Mouse (Mus musculus): ENCODE results near the gene Dnajc15. TPM values are rescaled to one million over a fixed set of nuclear protein-coding genes. Genes with fewer than 3 reads are reported as not detected.

Gene Dnajc15
- total RNA-seq, 2 experiments from 2014 or later: 126 to 141 TPM

DNA sequence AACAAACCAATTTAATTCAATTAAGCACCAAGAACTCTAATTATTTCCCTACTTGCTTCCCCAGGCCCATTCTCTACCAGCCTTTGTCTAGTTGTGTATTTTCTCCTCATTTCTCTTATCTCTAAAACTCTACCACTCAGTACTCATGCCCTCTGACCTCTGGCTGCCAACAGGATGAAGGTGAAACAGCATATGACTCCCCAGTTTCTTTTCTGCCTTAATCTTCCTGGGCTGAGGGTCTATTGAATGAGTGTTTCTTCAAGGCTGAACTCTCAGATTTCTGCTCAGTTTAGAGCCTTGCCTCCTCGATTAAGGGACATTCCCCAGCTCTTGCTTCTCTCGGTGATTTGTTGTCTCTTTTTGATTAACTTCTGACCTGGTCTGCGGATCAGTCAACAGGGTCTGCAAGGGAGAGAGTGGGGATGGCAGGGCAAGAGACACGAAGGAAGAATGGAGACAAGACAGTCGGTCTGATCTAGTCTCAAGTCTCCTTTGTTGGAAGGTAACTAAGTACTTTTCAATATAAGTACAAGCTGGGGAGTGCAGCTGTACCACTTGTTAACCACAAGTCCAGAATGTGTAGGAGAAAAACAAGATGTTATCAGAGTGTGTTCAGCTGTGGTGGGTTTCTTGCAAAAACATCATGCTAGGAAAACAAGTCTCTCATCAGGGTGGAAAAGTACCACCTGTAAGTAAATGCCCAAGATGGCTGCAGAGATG lies 13.9 kb downstream of the Dnajc15 start:
- DNase-seq (ENCODE audit: low spot score): no peak

DNA sequence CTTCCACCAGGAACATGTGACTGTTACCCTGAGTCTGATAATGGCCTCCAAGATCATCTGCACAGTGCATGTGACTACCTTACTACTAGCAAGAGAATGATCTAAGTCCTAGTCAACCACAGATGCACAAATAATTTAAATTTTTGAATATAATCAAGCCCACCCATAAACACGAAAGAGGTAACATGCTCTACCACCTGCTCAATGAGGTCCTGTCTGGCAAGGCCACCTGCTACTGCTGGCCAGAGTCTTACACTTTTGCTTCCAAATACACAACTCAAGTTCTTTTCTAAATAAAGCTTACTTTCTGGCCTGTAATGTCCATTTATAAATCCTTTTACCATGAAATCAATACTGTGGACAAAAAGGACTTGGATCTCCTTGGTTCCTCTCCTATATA lies 15.0 kb downstream of the Dnajc15 start:
- no peak for DNase-seq (ENCODE audit: low spot score)

DNA sequence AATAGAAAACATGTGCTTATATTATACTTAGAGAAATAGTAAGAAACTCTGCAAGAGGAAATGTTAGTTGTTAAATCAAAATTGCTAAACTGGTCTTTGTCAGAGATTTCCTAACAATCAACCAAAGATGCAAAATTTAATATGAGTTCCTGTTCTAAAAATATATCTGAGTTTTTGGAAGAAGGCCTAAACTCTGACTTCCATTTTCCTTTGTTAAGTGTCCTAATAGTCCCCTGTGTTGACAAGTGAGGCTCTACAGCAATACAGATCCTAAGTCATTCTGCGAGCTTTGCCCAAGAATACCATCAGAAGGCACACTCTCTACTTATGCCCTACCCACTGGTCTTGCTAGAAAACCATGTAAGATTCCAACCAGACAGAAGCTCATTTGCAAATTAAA lies 21.0 kb downstream of the Dnajc15 start:
- DNase-seq (ENCODE audit: low spot score): no peak

DNA sequence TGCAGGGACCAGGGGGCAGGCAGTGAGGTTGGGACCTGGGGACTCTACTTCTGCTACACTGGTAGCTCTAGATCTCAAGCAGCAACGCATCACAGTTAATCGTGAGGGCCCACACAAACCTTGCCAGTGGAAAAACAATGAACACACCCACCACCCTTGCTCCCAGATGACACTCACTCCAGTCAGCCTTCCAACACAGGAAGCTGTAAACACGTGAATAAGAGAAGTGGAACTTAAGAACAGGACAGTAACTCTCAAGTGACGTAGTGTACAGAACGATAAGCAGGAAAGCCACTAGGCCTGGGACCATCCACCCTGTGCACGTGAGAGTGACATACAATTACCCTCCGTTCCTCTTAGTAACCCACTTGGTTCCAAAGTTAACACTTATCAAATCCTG lies 25.1 kb downstream of the Dnajc15 start:
- no peak for DNase-seq (ENCODE audit: low spot score)

DNA sequence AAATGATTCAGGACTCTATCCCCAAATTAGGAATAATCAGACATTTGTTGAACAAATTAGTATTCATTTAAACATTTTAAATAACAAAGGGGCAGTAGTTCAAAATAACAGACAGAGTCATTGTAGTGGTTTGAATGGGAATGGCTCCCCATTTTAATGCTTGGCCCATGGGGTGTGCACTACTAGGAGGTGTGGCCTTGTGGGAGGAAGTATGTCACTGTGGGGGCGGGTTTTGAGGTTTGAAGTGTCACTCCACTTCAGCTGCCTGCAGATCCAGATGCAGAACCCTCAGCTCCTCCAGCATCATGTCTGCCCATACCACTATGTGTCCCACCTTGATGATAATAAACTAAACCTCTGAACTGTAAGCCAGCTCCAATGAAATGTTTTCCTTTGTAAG lies 26.6 kb downstream of the Dnajc15 start:
- no peak for DNase-seq (ENCODE audit: low spot score)

DNA sequence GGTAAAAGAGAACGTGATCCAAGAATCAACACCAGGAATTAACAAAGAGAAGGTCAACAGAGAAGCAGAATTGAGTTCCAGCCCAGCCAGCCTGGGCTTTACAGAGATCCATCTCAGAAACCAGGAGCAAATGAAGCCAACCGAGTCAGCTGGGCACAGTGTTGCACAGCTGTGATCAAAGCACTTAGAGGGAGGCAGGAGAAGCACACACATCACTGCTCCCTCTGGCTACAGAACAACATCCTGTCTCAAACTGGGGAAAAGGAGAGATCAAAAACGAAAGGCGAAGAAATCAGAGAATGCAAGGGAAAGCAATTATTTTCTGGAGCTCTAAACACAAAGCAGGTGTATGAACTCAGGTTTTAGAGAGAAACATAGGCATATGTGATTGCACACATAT lies 28.7 kb downstream of the Dnajc15 start:
- DNase-seq (ENCODE audit: low spot score): no peak

DNA sequence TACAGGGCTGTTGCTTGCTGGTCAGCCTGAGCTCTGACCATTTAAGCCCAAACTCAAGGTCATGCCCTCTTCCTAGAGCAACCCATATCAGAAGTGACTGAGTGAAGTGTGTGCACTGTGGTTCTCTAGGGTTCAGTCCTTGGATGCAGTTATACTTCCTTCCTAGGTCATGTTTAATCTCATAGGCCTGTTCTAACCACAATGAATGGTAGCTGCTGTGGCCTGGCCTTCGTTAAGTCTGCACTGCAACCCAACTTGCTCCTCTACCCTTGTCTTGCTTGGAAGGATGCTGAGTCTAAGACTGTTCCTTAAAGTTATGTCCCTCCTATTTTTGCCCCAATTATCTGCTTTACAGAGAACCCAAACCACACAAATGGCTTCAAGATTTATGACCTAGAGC lies 29.4 kb downstream of the Dnajc15 start:
- no peak for DNase-seq (ENCODE audit: low spot score)

DNA sequence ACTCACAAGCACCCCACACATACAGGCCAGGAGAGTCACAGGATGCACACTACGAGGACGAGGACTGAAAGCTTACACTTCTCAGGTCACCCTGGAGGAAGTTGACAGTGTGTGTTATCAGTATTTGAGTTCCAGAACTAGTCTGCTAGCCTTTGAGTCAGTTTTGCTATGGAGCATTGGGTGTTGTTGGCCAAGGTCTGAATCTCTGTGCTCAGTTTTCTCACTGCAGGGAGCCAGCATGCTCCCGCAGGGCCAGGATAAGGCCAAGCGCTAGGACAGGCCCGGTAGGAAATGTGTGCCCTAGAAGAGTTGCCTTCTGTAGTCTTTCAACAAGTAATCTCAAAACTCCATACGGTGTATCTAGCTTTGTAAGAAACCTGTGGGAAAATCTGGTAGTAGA lies 34.4 kb downstream of the Dnajc15 start:
- no peak for DNase-seq (ENCODE audit: low spot score)

DNA sequence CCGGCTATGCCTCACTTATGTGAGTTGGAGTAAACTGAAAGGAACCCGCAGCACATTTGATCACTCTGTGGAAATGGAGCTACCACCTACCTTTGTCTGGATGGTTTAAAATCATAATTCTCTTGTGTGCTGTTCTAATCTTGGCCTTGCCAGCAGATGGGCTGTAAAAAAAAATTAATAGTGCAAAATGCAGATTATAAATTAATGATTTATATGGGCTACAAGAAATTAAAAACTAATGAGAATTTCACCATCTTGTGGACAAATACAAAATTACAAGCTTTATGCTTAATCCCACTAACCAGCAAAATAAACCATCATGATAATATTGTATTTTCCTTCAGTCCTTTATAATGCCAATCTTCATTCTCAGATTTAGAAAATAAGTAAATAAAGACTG lies 34.8 kb downstream of the Dnajc15 start:
- no peak for DNase-seq (ENCODE audit: low spot score)

DNA sequence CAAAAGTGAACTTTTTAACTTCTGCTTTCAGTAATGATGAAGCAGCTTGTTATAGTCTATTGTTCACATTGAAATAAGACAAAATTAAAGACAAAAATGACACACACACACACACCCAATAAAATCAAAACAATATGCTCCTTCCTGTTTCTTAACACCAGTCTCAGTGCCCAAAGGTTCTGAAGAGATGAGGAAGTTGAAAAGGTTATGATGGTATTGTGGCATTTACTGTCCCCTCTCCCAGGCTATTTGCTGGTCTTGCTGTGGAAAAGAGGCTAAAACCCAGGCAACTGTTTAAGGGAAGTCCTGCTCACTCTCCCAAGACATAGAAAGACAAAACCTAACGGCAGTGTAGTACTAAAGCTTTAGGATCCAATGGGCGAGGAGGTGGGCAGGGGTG lies 38.1 kb downstream of the Dnajc15 start:
- DNase-seq (ENCODE audit: low spot score): no peak

DNA sequence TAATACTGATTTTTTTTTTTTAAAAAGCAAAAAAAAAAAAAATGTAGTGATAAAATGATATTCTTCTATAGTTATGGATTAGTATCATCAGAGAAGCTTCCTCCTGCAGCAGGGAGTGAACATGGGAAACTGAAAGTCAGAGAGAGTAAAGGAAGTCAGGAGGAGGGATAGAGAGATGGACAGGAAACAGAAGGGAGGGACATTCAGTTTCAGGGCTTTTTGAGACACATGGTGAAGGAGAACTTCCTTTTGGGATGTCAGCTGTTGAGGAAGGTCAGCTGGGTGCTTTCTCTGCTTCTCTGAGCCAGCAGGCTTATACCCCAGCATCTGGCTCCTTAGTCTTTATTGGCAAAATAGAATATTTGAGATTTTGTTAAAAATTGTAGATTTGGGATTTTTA lies 42.6 kb downstream of the Dnajc15 start:
- DNase-seq (ENCODE audit: low spot score): no peak

DNA sequence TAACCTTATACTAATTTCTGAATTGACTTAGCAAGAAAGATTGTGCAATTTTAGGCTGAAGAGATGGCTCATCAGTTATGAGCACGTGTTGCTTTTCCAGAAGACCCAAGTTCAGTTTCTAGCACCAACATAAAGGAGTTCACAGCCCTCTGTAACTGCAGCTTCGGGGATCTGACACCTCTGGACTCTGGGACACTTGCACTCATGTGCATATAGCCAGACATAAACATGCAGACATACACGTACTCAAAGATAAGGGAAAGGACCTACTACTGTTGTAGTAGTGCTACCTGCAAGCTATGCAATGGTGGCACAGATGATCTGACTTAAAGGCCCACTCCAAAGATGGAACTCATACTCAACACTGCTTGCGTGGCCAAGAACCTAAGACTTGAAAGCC lies 43.0 kb downstream of the Dnajc15 start:
- no peak for DNase-seq (ENCODE audit: low spot score)

DNA sequence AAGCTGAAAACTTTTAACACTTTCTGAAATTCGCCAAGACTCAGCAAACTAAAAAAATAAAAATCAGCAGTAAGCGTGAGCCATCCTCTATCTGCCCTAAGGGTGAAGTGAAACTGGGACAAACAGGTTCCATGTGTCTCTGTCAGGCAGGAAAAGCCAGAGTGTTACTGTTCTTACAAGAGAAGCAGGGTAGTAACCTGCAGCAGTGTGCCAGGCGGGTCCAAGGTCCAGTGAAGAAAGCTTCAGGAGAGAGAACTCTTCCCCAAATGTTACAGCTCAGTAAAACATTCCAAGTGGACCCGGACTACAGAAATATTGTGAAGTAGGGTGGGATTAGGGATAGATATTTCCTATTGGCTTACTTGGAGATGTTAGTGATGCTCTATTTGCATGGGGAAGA lies 45.3 kb downstream of the Dnajc15 start:
- no peak for DNase-seq (ENCODE audit: low spot score)

DNA sequence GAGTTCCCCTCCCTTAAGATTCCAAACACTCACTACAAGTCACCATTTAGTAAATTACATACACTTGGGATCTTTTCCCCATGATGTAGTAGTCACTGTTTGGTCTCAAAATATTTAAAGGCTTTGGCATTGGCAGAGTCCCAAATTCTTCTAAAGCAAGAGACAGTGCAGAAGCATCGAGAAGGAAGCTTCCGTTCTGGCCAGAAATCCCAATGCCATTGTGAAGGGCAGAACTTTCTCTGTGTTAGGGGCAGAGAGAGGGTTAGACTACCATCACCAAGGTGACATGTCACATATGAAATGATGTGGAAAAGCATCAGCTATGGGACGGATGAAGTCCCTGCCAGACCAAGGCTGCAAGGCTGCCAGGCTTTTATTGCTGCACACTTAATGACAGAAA lies 49.0 kb downstream of the Dnajc15 start:
- DNase-seq (ENCODE audit: low spot score): no peak

DNA sequence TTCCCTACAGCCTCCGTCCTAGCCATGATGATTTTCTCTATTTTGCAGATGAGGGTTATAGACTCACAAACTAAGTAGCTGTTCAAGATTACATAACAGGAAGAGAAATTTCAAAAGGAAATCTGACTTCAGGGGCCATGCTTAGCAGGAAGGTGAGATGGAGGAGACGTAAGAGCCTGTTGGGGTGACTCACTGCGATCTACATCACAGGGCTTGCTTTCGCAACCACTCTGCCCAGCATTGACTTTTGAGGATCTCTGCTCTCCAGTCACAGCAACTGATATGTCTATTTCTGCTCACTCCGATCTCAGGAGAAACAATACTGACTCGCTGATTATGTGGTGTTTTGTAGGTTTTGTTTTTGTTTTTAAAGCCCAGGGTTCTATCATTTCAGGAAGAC lies 49.8 kb downstream of the Dnajc15 start:
- no peak for DNase-seq (ENCODE audit: low spot score)

DNA sequence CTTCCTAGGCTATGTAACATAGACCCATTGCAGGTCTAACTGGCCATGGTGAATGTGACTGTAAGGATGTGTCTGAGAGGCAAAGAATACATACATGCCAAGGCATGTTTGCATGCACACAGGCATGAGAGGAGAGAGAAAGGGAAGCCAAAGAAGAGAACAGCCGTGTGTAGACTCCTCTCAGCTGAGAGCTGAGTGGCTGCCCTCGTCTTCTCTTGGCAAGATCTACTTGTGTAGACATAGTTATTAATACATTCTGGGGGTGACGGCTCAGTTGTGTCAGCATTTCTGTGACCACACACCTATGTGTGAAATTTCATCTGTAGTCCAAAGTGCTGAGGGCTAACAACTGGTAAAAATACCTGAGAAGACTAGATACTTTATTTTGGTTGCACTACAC lies 55.1 kb downstream of the Dnajc15 start:
- peak; percentile 23 for DNase-seq (ENCODE audit: low spot score)

DNA sequence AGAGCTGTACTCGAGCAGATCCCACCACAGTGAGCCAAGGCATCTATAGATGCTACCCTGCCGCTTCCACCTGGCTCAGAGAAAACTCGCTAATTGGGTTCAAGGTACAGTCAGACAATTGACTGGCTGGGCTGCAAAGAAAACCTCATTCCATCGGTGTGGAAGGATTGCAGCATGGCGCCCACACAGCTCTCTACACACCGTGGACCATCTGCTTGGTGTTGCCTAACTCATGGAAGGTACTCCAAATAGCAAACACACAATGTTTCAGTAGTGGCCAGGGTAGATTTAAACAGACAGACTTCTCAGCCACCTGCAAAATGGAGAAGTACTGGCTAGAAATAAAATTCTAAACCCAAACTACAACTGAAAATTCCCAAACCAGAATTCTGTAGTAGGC lies 57.4 kb downstream of the Dnajc15 start:
- no peak for DNase-seq (ENCODE audit: low spot score)

DNA sequence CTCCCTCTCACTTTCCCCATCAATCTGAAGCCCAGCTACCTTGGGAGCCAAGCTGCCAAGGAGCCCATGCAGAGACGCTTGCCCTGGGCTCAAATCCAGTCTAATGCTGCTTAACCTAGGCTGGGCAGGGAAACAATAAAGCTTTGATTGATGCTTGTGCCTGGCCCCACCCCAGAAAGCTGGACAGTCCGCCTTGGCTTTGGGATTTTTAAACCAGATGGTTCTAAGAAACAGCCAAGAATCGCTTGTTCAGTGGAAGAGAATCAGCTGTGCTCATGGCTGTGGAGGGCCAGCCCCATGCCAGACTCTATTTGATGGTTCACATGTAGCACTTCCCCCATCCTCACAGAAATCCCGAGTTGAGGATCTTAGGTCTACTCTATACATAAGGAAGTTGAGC lies 60.0 kb downstream of the Dnajc15 start:
- peak; percentile 29 for DNase-seq (ENCODE audit: low spot score)

DNA sequence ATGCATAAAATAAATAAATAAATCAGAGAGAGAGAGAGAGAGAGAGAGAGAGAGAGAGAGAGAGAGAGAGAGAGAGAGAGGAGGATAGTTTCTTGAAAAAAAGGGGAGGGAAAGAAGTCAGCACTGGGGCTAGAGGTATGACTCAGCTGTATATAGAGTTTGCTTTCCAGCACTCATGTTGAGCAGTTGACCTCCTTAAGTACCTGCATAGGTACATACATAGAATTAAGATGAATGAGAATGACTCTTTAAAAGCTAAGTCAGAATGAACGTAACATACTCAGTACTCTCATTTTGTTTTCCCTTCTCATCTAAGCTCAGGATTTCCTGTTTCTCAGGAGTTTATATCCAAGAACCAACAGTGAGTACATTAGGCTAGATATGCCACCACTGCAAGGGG lies 62.0 kb downstream of the Dnajc15 start:
- DNase-seq (ENCODE audit: low spot score): no peak

DNA sequence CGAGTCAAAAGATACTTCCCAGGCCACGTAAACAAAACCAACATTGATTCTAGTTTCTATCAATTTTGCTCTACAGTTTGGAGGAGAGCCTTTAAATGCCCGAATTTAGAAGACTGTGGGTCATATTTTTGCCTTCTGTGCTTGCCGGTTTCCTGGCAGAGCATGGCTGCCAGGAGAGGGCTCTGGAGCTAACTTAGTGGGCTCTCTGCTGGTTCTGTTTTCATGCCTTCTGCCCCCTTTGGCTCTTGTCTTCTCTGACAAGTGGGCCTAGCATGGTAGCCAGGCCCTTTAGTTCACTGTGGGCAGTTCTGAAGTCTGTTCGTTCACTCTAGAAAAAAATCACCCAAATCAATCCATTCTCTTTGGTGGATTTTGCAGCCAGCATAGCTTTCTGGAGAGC lies 63.5 kb downstream of the Dnajc15 start:
- no peak for DNase-seq (ENCODE audit: low spot score)

DNA sequence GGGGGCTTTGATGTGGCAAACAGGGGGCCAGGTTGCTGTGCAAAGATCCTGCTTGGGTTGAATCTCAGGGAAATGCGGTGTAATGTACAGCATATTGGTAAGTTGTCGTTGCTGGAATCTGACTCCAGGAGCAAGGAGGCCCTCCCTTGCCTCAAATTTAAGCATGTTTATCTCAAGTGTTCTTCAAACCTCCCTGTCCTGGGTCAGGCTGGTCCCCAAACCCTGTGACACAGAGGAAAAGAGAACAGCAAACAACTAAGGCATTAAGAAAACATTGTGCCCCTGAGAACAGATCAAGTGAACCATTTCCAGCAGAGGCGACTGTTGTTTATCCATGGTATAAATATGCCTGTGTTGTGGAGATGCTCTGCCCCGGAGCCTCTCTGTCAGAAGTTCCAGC lies 67.1 kb downstream of the Dnajc15 start:
- DNase-seq (ENCODE audit: low spot score): no peak

DNA sequence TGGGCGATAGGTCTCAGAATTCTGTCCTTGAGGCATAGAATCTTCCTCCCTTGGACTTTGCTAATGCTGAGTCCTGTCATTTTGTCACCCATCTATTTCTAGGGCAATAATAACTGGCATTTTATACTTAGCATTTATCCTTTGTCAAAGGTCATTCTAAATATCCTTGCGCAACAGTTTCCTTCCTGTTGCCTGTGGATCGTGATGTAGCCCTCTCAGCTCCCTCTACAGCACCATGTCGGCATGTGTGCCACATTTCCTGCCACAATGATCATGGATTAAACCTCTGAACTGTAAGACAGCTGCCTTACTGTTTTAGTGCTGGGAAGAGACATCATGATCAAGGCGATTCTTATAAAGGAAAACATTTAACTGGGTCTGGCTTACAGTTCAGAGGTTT lies 68.6 kb downstream of the Dnajc15 start:
- no peak for DNase-seq (ENCODE audit: low spot score)

DNA sequence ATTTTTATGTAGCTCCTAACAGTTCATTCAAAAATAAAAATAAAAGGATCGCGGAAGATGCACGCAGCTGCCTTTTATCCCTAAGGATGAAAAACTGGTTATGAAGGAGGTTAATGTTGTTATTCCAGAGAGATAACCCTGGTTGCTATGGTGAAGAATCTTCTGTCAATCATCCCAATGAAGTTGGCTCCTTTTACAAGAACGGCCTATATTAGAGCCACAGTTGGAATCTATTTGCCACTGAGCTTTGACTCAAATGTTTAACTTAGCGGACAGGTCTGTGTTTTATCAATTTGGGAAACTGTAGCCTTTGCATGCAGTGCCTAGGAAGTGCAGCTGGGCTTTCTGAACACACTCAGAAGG lies 72.7 kb downstream of the Dnajc15 start:
- DNase-seq (ENCODE audit: low spot score): no peak

DNA sequence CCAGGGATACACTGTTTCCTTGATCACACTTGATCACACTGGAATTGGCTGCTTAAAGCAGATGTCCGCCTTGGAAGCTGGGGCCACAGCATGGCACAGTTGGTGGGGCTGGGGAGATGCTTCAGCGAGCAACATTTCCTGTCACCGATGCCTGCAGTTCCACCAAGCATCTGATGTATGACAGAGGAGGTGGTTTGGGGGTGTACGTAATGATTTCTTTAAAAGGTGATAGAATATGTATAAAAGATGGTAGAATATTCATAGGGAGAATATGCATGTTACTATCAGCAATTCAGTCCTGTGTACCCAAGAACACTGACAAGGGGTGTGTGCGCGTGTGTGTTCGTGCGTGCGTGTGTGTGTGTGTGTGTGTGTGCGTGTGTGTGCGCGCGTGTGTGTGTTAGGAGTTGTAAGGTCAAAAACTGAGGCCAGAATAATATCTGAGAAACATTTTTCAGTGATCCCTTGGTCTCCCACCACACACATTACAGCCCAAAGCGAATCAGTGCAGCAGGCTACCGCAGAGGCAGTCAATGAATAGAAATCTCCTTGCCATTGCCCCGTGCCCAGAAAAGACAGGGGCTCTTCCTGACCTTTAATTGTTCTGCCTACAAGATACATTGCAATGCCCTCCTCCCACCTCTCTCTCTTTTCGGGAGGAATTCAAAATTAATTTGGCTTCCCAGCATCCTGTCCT lies 73.2 kb downstream of the Dnajc15 start:
- DNase-seq (ENCODE audit: low spot score): no peak

All from gastrocnemius, adult 18-20 months (tissue).